Mouse (Mus musculus) heart, adult 9 months (tissue): ENCODE measurements around the gene Tbc1d12.
"Not testable (repeated sequence)": the region's sequence is repeated elsewhere in the genome, so short reads cannot be mapped to it uniquely, and the experiment has no call there.

ENCODE experiments used
- DNase-seq, 2 experiments: peaks; one replicate each; pipeline ENCODE4 v3.0.0; 2022; ENCODE audit warnings: low spot score in 2 of 2

Gene Tbc1d12

DNA sequence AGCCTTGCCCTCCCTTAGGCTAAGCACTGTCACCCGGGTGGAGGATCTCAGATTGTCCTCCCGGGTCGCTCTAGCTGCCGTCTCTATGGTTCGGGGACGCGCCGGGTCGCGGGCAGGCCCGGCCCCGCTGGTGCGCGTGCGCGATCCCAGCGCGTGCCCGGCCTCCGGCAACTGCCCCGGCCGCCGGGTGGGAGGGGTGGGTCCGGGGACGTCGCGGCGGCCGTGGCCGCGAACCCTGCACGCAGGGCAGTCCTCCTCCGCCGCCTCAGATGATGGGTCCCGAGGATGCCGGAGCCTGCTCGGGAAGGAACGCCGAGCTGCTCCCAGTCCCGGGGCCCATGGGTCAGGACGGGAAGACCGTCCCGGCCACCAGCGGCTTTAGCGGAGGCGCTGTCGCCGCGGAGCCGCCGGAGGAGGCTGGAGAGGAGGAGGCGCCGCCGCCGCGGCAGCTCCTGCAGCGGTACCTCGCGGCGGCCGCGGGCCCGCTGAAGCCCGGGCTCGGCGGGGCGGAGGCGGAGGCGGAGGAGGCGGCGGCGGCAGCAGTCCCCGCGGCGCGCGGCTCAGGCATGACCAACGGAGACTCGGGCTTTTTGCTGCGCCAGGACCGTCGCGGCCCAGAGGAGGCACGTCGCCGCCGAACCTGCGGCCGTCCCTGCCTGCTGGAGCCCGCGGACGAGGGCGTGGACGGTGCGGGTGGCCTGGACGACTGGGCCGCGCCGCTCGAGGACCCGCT, at the start of gene Tbc1d12:
Gene Tbc1d12 (plus strand): TSS at position 142 of the 733 bp plus-strand sequence.
- peak; percentile 92 to 94 for DNase-seq

DNA sequence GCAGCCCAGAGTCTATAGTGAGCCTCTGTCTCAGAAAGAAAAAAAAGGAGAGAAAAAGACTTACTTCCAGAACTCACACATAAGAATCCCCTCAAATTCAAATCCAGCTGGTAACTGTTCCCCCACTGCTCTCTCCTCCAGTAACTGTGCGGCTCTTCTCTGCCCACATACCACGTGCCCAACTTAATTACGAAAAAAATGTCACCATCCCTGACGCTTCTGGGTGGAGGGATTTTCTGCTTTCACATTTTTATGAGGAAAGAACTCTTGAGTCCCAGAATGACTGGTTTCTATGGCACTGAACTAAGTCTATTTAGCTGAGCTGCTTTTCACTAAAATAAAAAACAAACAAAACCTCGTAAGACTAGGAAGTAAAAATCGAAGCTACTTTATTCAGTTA, 48.6 kb upstream of the Tbc1d12 start:
- DNase-seq, result no peak

DNA sequence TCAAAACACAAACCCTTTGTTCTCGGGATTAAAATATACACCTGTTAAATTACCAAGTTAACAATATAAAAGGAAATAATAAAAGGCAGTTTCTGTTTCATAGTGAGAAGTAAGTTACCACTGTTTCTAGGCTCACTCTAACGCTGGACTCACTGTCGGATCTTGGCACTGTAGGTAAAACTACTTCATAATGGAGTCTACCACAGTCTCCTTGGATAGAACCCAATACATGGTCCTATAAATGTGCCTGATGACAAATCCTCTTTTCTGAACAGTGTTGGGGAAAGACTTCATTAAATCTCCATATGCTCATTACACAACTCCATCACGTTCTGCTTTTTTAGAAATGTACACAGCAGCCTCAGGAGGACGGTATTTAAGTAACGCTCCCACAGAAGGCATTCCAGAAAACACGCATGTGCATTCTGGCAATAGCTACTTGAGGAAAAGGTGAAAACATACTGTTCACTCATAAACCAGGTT, 42.8 kb upstream of the Tbc1d12 start:
- DNase-seq, result no peak

DNA sequence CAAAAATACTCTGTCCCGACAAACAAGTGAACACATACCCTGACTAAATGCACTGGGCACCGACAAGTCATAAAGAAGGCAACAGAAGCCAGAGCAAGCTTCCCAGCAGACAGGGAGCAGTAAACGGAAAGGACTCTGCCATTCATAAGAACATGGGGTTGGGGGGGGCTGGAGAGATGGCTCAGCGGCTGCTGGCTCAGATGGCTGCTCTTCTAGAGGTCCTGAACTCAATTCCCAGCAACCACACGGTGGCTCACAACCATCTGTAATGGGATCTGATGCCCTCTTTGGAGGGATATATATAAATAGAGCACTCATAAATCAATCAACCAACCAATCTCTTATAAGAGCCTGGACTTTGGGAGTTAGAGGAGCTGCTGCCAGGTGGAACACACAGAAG, 39.8 kb upstream of the Tbc1d12 start:
- no peak for DNase-seq

DNA sequence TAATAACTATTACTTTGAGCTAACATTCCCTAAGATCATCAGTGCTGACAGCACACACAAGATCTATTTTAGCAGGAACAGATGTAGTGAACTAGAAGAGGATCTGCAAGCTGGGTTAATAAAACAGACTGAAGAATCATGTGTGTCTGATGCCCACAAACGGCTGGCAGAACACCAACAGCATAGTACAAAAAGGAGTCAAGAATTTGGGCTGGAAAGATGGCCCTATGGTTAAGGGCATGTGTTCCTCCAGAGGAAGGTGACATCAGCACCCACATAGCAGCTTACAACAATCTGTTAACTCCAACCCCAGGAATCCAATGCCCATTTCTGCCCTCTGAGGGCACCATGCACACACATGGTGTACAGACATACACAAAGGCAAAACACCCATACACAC, 38.1 kb upstream of the Tbc1d12 start:
- DNase-seq, result no peak

DNA sequence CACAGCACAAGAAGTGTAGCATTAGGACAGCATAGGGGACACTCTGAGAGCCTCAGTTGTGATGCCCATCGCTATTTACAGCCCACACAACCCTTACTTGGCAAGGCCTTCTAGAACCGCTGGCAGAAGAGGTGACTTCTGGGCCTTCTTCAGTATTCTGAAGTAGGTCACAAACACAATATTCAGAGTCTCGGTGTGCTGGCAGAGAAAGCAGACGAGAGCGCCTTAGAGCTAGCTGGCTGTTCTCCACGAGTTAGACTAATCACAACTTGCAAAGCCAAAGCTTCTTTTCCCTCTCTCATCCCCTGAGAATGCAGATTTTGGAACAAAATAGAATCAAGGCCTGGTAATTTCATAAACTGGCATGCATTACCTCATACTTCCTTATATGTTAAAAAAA, 37.6 kb upstream of the Tbc1d12 start:
- no peak for DNase-seq

DNA sequence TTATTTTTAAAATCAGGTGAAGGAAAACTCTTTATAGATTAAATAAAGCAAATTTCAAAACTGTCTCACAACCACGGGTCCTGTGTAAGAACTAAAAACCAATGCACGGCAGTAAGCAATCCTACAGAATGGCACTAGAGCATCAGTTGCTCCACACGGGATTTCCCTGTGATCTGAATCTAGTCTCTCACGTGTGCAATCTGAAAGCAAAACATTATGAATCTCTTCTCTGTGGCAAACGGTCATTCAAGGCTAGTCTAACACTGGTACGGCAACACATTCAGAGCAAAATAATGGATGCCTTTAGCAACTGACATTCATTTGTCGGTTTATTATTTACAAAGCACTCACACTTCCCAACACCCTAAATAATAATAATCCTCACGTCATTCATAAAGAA, 18.2 kb upstream of the Tbc1d12 start:
- DNase-seq, result no peak

DNA sequence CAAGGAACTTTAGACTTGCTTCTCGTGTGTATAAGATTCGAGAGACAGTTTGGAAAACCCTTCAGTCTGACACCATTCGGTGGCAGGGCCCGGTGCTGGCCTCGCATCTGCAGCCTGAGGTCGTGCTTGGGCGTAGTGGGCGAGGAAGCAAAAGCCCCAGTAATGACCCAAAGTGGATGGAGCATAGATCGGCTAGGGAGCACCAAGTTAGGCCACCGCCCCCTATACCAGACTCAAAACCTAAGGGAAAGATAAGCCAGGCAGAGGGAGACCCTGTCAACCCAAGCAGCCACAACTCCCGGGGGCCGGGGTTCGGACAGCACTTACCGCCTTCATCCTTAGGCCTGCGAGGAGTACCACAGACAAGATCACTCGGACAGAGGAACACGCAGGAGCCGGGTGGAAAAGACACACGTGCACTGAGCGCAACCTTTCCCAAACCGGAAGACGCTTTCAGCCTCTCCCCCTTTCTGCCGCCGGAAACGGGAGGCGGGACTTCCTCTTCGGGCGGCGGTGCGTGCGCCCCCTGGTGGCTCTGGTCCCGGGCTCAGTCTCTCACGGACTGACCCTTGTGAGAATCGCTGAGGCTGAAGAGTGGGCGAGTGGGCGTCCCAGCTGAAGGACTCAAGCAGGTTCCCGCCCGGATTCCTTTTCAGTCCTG, 17.5 kb upstream of the Tbc1d12 start, which contains the start of gene Noc3l:
Gene Noc3l (minus strand): TSS at position 472 of the 661 bp plus-strand sequence.
- DNase-seq, result peak; percentile 76 to 91

DNA sequence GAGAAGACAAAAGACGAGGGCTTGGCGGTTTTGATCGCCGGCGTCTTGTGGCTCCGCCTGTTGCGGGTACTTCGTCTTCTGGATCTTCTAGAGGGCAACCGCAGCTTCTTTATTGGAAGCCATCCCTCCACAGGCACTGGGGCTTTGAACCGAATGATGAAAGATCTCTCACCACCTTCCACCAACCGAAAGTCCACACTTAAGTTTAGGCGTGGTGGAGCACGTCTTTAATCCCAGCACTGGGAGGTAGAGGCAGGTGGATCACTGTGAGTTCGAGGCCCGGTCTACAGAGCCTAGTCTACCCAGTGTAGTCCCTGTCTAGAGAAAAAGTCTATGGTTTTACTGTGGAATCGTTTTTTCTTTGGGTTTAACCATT, 17.0 kb upstream of the Tbc1d12 start:
- no peak for DNase-seq

DNA sequence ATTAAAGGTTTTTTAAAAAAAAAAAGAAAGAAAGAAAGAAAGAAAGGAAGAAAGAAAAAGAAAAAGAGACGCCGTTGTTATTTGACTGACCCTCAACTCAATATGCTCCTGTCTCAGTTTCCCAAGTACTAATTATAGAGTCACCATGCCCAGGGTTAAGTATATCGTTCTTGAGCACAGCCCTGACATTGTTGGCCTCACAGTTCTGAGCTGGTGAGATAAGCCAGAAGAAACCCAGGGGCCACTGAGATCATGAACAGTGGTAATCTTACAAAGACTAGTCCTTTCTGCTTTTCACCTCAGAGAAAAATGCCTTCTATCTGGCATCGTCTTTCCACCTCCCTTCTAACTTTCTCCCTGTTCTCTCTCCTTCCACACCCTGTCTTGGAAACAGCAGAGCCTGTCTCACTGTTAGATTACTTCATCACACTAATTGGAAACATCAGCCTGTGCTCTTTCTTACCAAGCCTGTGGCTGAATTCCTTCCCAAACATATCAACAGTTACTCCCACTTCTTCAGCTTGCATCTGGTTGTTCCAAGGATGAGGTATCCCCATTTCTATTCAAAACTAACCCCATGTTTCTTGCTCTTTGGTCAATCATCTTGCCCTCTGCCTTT, 16.1 kb upstream of the Tbc1d12 start:
- DNase-seq, result peak; percentile 3 to 22

DNA sequence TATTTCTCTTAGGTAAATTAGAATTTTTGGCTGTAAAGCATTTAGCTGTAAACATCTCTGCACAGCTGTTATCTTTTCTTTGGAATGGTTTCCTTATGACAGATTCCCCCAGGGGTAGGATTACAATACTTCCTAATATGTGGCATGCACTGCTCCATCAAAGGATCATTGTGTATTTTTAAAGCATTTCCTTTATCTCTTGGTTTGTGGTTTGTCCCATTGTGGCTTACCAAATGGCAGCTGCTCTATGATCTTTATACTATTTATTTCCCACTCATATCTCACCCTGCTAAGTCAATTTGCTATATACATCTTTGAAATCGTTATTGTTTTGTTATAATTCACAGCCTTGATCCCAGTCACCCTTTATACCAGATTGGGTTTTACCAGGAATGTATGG, 3.2 kb upstream of the Tbc1d12 start:
- no peak for DNase-seq

DNA sequence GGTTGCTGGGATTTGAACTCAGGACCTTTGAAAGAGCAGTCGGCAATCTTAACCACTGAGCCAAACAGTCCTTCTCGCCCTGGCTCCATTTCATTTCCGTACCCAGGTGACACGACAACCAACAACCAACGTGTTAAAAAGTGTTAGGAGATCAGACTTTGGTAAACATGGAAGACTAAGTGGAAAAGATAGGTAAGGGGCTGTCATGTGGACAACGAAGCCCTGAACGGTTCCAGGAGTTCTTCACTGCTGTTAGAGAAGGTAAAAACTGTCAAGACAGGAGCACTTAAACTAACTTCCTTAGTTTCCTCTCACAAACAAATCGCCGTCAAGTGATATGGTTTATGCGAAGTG, 318 bp upstream of the Tbc1d12 start:
- no peak for DNase-seq

DNA sequence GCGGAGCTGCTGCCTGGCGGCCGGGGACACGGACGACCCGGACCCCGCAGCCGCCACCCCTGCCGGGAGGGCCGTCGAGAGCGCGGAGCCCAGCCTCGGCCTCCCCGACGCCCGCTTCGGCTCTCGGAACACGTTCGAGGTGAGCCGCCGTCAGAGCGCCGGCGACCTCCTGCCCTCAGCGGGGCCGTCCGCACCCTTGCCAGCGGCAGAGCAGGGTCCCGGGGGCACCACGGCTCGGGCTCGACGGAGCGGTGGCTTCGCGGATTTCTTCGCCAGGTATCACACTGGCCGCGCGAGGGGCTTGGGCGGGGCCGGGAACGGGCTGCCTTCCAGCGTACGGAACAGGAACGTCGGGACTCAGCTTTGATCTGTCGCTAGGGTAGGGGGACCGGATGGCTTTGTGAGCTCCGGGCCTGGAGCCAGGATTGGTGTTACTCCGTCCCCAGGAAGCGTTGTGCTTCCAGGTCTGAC, 827 bp downstream of the Tbc1d12 start:
- peak; percentile 55 to 56 for DNase-seq

DNA sequence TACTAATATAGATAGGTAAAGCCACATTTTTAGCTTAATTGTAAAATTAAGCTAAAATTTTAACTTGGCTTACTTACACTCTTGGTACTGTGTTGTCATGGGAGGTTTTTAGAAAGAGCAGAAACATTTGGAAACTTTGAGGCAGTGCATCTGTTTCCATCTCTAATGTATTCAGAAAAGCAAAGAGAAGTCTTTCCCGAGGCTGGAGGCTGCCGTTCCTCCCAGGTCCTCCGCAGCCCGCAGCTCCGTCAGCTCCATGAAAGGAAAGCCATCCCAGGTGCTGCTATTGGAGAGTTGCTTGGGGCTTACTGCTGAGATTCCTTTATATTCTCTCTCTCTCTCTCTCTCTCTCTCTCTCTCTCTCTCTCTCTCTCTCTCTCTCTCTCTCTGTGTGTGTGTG, 8.4 kb downstream of the Tbc1d12 start:
- DNase-seq, result no peak

DNA sequence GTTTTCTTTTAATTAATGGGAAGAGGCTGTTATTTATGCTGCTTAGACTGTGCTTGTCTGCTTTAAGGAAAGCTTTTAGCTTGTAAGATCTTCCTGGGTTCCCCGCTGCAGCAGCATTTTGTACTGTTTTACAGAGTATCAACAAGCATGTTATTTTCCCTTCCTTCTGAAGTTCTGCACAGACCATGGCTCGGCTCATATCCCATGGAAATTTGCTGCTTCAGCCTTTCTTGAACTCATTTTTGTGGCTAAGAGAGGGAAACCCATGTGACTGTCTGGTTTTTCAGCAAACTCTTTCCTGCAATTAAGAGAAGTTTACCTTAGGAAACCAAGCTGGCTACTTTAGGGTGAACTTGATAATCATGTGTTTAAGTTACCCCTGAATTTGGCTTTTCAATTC, 10.0 kb downstream of the Tbc1d12 start:
- DNase-seq, result no peak

DNA sequence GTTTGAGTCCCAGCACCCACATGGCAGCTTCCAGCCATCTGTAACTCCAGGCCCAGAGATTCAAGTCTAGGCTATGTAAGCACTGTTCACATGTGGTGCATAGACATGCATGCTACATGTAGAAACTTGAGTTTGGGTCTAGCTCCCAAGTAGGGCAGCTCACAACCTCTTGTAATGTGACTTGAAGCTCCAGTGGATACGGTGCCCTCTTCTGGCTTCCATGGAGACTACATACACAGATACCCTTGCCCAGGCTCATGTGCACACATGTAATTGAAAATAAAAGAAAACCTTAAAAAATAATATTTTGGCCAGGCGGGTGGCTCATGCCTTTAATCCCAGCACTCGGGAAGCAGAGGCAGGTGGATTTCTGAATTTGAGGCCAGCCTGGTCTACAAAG, 21.8 kb downstream of the Tbc1d12 start:
- DNase-seq, result no peak

DNA sequence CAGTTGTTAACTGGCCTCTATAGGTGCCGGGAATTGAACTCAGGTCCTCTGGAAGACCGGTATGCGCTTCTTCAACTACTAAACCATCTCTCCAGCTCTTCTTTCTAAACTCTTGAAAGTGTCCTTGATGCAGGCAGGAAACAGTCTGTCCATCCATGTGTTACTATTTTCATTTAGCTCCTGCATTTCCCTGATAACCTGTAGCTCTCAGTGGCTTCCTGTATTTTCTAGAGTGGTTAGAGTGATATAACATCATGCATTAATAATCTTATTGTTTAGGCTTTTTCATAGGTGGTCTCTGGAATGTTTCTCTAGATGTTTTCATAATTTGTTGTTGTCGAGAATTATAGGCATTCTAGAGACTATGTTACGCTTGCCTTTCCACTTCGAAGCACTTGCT, 26.1 kb downstream of the Tbc1d12 start:
- DNase-seq, result no peak

DNA sequence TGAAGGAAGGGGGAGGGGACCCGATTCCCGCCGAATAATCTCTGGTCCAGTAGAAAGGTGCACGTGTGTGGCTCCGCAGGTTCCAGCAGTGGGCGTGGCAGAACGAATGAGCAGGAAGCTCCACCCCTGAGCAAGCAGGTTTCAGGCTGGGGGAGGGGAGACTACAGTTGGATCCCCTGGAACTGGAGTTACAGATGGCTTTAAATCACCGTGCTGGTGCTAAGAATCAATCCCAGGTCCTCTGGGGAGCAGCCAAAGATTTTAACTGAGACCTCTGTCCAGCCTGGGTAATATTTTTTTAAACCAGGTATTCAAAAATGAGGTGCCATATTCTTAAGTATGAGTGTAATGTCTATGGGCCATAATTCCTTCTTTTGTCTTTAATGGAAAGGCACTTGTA, 38.4 kb downstream of the Tbc1d12 start:
- DNase-seq, result not testable (repeated sequence)

DNA sequence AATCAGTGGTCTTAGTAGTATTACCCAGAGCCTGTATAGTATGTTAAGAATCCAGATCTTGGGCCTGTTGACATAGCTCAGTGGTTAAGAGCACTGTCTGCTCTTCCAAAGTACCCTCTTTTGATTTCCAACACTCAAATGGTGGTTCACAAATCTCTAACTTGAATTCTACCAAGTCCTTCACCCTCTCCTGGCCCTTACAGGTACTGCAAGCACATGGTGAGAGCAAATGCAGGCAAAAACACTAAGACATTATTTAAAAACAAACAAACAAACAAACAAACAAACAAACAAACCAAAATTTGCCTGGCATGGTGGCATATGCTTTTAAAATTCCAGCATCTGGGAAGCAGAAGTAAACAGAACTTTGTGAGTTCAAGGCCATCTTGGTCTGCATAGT, 43.9 kb downstream of the Tbc1d12 start:
- no peak for DNase-seq

DNA sequence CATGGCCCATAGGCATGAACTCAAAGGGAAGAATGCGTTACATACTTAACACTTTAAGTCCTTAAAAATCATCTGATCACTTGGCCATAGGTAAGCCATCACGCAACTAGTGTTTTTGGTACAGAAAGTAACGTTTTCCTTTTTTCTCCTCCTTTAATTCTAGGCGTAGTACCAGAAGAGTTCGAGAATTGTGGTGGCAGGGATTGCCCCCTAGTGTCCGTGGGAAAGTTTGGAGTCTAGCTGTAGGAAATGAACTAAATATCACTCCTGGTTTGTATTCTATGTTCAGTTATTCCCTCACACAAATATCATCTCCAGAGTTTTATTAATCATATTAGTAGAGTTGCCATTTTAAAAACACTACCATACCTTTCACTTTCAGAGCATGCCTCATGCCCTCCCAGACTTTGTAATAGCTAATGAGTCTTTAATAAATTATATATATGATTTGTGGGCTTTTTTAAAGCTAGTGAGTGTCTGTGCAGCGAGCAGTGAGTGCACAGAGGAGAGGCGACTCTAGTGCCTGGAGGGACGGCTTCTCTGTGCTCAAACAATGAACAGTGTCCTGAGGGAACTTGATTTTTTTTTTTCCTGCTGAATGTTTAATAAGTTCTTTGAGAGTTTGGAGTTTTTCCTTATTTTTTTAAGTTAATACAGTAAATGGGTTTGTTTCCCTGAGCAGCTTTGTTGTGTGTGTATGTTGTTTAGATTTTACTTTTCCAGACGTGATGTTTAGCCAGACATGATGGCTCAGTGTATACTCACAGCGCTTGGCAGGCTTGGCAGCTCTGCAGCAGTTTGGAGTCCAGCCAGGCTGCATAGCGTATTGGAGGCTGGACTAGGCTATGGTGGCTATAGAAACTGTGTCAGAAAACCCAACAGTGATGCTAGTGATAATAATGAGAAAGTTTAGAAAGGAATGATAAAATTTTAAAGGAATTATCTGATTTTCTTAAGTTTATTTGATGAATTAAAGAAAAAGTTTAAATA, 65.1 kb downstream of the Tbc1d12 start:
- DNase-seq, result no peak

DNA sequence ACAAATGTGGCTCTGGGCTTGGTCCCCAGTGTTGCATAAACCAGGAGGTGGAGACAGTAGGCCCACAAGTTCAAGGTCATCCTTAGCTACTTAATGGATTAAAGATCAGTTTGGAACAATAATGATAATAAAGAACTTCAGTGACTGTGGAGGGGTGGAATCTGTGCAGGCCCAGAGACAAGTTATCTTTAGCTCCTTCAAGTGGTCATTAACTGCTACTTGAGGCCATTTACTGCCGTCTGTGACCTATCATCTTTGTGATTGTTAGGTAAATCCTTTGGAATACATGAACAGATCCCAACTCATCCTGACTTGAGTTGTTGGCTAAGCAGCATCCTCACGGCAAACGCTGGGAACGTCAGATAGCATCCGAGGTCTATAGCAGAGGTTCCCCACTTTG, 66.1 kb downstream of the Tbc1d12 start:
- DNase-seq, result no peak

DNA sequence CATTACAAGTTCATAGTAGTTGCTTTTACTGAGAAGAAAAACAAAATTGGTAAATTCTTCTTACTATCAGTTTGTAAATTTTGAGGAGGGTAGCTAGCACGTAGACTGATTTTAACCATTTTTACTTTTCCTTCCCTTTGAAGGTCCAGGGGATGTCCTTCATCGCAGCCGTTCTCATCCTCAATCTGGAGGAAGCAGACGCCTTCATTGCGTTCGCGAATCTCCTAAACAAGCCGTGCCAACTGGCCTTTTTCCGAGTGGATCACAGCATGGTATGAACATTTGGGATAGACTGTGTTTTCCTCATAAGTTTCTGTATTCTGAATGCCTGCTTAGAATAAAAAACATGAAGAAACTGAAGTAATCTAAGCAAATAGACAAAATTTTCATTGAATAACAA, 77.4 kb downstream of the Tbc1d12 start:
- DNase-seq, result no peak
